ENCODE assay signal across 10 mouse cellular contexts in genomic region chr16:33481148-33481547, GRCm38 (mm10). TPM values are rescaled to one million over a fixed set of nuclear protein-coding genes. Genes with fewer than 3 reads are reported as not detected.
DNase-seq lines count a peak whose midpoint lies in the region; ATAC-seq and TF ChIP-seq lines count a peak whose summit lies in the region.
"Had no signal": no experiment of that assay in that cellular context is flagged by ENCODE, and none has a peak within 500 bp of the region (broad histone marks: within the 10 kb centered on the region; RNA-seq: fewer than 3 reads in every experiment).

No protein-coding gene starts in this region.

- H3K36me3 ChIP-seq in stomach, postnatal 0 days (ENCODE audit: control insufficient read depth, insufficient read depth, low read length), result peaks cover 5% of the 10 kb centered on the region; the same call in 1 of the 2 replicates

- peak; percentile 21 to 66 for DNase-seq in adrenal gland, adult (ENCODE audit: inconsistent age in 2 of 2, low spot score in 1 of 2)
- DNase-seq in adrenal gland, postnatal 4 days (ENCODE audit: low spot score in 2 of 2), result no peak
- peak in 1 of 2 experiments; percentile 9 for DNase-seq in layer of hippocampus, adult 2 months (ENCODE audit: low spot score in 2 of 2)
- no peak for DNase-seq in layer of hippocampus, adult 8-10 months (ENCODE audit: low spot score in 2 of 2)
- peak; percentile 42 to 54 for DNase-seq in kidney, postnatal 4 days
- DNase-seq in stomach, postnatal 0 days (ENCODE audit: low spot score), result peak; percentile 48
- DNase-seq in ovary, adult 18-20 months (ENCODE audit: low spot score), result no peak

- TF ChIP-seq POLR2A in bone marrow macrophage, adult 2 months (IDR thresholded peaks at IDR 0.05; ENCODE audit: borderline replicate concordance, low read depth, low read length), result no peak

- H3K27ac ChIP-seq in layer of hippocampus, adult 2 months, result no peak overlapping the region
- H3K27ac ChIP-seq in bone marrow macrophage, adult 2 months (ENCODE audit: insufficient read depth, low read depth, low read length), result no peak overlapping the region
- no peak overlapping the region for H3K27ac ChIP-seq in stomach, postnatal 0 days (replicated peaks)
- H3K27ac ChIP-seq: heart, embryonic 13.5 days had no signal

- no peaks in the 10 kb centered on the region for H3K27me3 ChIP-seq in stomach, postnatal 0 days (ENCODE audit: control insufficient read depth, insufficient read depth, low read length)
- H3K27me3 ChIP-seq: heart, embryonic 13.5 days had no signal

- H3K9ac ChIP-seq in stomach, postnatal 0 days (ENCODE audit: low read length), result no peak overlapping the region
- H3K9ac ChIP-seq: heart, embryonic 13.5 days had no signal

- ATAC-seq in stomach, postnatal 0 days (ENCODE audit: low FRiP score, low TSS enrichment), result no peak

- no peak overlapping the region for H3K4me3 ChIP-seq in layer of hippocampus, adult 2 months
- H3K4me3 ChIP-seq in bone marrow macrophage, adult 2 months (ENCODE audit: insufficient read depth, low read length), result no peak overlapping the region
- H3K4me3 ChIP-seq in stomach, postnatal 0 days (ENCODE audit: low read depth, low read length), result no peak overlapping the region
- H3K4me3 ChIP-seq: heart, embryonic 13.5 days; myocyte had no signal

- peak; percentile 77 for TF ChIP-seq CTCF in layer of hippocampus, adult 2 months (conservative IDR thresholded peaks at IDR 0.05)
- TF ChIP-seq CTCF in bone marrow macrophage, adult 2 months (IDR thresholded peaks at IDR 0.05; ENCODE audit: low read depth, low read length), result 0 out of 2 replicates have a peak, but pooled peaks have one; percentile 17
- peak; percentile 71 for TF ChIP-seq CTCF in stomach, postnatal 0 days (IDR thresholded peaks at IDR 0.05; ENCODE audit: low read depth)

- WGBS in stomach, postnatal 0 days, result 97% methylated on average over 2 of the region's 2 CpGs

- H3K4me2 ChIP-seq in stomach, postnatal 0 days (replicated peaks; ENCODE audit: low read depth), result no peak overlapping the region
- H3K4me2 ChIP-seq: heart, embryonic 13.5 days had no signal

- H3K9me3 ChIP-seq in stomach, postnatal 0 days (ENCODE audit: control insufficient read depth, low read length), result no peaks in the 10 kb centered on the region
- H3K9me3 ChIP-seq: heart, embryonic 13.5 days had no signal

- no peaks in the 10 kb centered on the region for H3K4me1 ChIP-seq in bone marrow macrophage, adult 2 months (ENCODE audit: control insufficient read depth, insufficient read depth, low read length)
- H3K4me1 ChIP-seq in stomach, postnatal 0 days (replicated peaks; ENCODE audit: control insufficient read depth, insufficient read depth), result no peaks in the 10 kb centered on the region

- TF ChIP-seq EP300 in stomach, postnatal 0 days (optimal IDR thresholded peaks at IDR 0.05), result no peak

RNA-seq across cellular contexts. Expression of gene Slc12a8, which starts 36.0 kb away (rescaled TPM):
- 1 to 10 TPM; 2.4 to 2.6 TPM for total RNA-seq in adrenal gland, postnatal 4 days (2021)
- under 1 TPM; 0.64 to 0.71 TPM for total RNA-seq in layer of hippocampus, adult 2 months (2021)
- total RNA-seq in layer of hippocampus, adult 8-10 months (2022), result 1 to 10 TPM in 1 of 4 experiments, under 1 TPM in 3; 0.68 to 1.7 (median 0.86) TPM
- 1.3 TPM in 1 of 2 replicates, not detected in the other for polyA plus RNA-seq in bone marrow macrophage, adult 2 months (2012; ENCODE audit: insufficient read depth, insufficient read length, missing spikeins)
- polyA plus RNA-seq in stomach, postnatal 0 days (2015; fragmentation: Nextera tagmentation; extraction: Ambion mirVana), result 3.0 and 4.0 TPM in 2 replicates

Comparison
In these comparisons a context has a peak if more than half of its experiments do, and no peak if none do; other contexts are left out.
1. DNase-seq: peak in adrenal gland, adult (2 of 2), kidney, postnatal 4 days (2 of 2) and stomach, postnatal 0 days (single experiment); none in adrenal gland, postnatal 4 days (0 of 2), layer of hippocampus, adult 8-10 months (0 of 2) and ovary, adult 18-20 months (single experiment).
2. CTCF ChIP-seq: peak in every context shown above with its lines; median percentile 77 in layer of hippocampus, adult 2 months; 71 in stomach, postnatal 0 days; 17 in bone marrow macrophage, adult 2 months.